Mouse (Mus musculus): ENCODE results near the gene Pes1. TPM values are rescaled to one million over a fixed set of nuclear protein-coding genes. Genes with fewer than 3 reads are reported as not detected.

Pes1 gene
- polyA plus RNA-seq (2016; fragmentation: Nextera tagmentation; extraction: Ambion mirVana) = 69.7 and 73.4 TPM in 2 replicates

DNA sequence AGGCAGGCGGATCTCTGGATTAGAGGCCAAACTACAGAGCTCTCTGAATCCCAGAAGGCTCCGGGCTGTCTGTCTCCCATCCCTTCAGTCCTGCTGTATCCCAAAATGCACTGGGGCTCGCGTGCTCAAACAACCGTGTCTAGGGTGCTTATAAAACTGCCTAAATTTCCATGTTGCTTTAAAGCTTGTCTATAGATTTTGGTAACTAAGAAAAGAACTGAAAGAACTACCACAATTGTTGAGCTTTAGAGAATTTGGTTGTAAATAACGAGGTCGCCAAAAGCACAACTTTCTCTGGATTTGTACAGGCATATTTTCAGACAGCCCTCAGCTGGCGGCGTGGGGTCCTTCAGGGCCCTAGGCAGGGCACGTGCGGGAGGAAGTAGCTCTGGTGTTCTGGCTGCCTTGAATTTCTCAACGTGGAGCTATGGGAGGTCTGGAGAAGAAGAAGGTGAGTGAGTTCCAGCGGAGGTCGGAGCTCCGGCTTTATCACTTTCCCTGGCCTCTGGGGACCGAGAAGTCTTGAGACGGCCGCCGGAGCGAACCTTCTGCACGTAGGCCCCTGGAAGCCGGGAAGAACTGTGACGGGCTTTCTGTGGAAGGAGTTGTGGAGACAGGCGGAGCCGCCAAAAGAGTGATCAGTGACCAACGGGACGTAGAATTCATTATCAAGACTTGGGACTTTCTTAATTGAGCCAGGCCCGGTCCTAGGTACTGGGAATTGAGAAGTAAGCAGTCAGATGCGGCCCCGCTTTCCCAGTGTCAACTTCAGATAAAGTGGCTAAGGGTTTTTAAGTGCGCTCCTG is at the start of gene Pes1:
Pes1 (plus strand) TSS at position 366 of the 806 bp plus-strand sequence.
- H3K27ac ChIP-seq = 0 out of 2 replicates have a peak within 1 kb of the TSS, but pooled peaks have one; percentile 48
- peaks cover 21% of the 10 kb centered on the region for H3K4me1 ChIP-seq
- H3K27me3 ChIP-seq = no peaks in the 10 kb centered on the region
- H3K4me3 ChIP-seq = peak within 1 kb of the TSS; percentile 85
- WGBS = under 1% methylated on average over 31 of the region's 31 CpGs
- H3K36me3 ChIP-seq = peaks cover 8% of the 10 kb centered on the region; the same call in 1 of the 2 replicates
- peak; percentile 95 for ATAC-seq (ENCODE audit: low FRiP score)
- peak within 1 kb of the TSS; percentile 89 for H3K9ac ChIP-seq
- H3K4me2 ChIP-seq (replicated peaks) = peak within 1 kb of the TSS; percentile 78
- no peaks in the 10 kb centered on the region for H3K9me3 ChIP-seq (replicated peaks)

DNA sequence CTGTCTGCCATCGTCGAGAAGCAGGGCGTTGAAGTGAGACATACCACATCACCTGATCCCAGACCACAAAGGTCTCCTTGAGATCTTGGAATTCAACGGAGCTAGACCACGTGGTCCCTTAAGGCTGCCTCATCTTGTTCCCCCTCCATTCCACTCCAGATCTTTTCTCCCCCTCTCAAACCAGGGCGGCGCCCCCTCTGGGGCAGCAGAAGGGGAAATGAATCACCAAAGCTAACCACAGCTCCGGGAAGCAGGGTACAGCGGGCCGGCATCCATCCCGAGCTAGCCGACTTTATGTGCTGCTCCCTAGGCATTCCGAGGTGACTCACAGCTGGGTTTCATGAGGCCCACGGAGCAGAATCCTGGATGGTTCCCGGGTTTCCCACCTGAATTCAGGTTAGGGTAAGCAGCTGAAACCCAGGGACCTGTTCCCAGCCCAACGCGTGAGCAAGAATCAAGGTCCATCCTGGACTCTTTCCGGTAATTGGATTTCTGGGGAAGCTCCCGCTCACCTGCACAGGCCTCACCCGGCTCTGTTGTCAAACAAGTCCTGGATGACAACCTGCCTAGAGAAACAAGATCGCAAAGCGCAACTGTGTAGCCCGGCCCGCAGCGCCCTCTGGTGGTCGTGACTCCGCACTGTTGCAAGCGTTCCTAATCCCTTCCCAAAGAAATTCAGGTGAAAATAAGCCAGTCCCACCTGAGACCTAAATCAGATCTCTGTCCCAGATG is 49.5 kb upstream of the Pes1 start, which contains the start of gene Slc35e4:
Slc35e4 (minus strand) TSS at position 556 of the 732 bp plus-strand sequence.
- H3K27me3 ChIP-seq = peaks cover 11% of the 10 kb centered on the region
- no peaks in the 10 kb centered on the region for H3K36me3 ChIP-seq
- H3K27ac ChIP-seq = peak within 1 kb of the TSS; percentile 66
- under 1% methylated on average over 28 of the region's 28 CpGs for WGBS
- H3K4me3 ChIP-seq = peak within 1 kb of the TSS; percentile 63
- peak within 1 kb of the TSS; percentile 71 for H3K4me2 ChIP-seq (replicated peaks)
- peak within 1 kb of the TSS; percentile 75 for H3K9ac ChIP-seq
- peak; percentile 64 for ATAC-seq (ENCODE audit: low FRiP score)
- peaks cover 34% of the 10 kb centered on the region for H3K4me1 ChIP-seq
- no peaks in the 10 kb centered on the region for H3K9me3 ChIP-seq (replicated peaks)

DNA sequence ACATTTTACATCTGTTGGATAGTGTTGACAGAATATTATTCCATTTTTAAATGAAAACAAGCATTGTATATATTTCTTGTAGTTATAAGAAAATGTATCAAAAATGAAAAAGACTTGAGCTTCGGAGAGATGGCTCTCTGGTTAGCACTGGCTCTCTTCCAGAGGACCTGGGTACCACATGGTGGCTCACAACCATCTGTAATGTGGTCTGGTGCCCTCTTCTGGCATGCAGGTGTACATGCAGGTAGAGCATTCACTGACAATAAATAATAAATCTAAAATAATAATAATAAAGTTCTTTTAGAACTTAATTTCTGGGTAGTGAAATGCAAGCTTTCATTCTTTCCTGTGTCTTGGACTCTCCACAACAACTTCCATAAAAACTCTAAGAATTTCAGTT is 45.0 kb upstream of the Pes1 start:
- no peak for ATAC-seq (ENCODE audit: low FRiP score)
- no peak overlapping the region for H3K4me3 ChIP-seq
- no peak overlapping the region for H3K4me2 ChIP-seq (replicated peaks)
- 53% methylated on average over 1 of the region's 1 CpGs for WGBS
- no peaks in the 10 kb centered on the region for H3K9me3 ChIP-seq (replicated peaks)
- H3K27me3 ChIP-seq = no peaks in the 10 kb centered on the region
- peaks cover 13% of the 10 kb centered on the region; the same call in 1 of the 2 replicates for H3K36me3 ChIP-seq
- 0 out of 2 replicates have a peak, but pooled peaks cover 3% of the 10 kb centered on the region for H3K4me1 ChIP-seq
- no peak overlapping the region for H3K9ac ChIP-seq
- no peak overlapping the region for H3K27ac ChIP-seq

DNA sequence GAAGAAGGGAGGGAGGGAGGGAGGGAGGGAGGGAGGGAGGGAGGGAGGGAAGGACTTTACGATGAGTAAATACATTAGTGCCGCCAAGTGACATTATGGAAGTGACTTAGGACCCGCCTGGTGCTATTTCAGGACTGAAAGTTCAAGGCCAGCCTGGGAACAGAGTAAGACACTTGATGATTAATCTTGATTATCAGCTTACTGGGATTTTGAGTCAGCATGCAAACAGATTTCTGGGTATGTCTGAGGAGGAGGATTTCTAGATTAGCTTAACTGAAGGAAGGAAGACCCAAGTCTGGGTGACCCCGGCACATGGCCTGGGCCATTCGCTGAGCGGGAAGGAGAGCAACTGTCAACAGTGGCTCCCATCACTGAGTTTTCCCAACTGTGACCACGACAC is 43.3 kb upstream of the Pes1 start:
- Histone ChIP-seq H3K4me2 (replicated peaks) (no peak overlapping the region), H3K4me3 (no peak overlapping the region), H3K9me3 (replicated peaks) (no peaks in the 10 kb centered on the region), H3K27me3 (no peaks in the 10 kb centered on the region), H3K4me1 (no peaks in the 10 kb centered on the region), H3K27ac (no peak overlapping the region), H3K9ac (no peak overlapping the region), H3K36me3 (peaks cover 20% of the 10 kb centered on the region; the same call in 1 of the 2 replicates)
- 90% methylated on average over 7 of the region's 7 CpGs for WGBS
- no peak for ATAC-seq (ENCODE audit: low FRiP score)

DNA sequence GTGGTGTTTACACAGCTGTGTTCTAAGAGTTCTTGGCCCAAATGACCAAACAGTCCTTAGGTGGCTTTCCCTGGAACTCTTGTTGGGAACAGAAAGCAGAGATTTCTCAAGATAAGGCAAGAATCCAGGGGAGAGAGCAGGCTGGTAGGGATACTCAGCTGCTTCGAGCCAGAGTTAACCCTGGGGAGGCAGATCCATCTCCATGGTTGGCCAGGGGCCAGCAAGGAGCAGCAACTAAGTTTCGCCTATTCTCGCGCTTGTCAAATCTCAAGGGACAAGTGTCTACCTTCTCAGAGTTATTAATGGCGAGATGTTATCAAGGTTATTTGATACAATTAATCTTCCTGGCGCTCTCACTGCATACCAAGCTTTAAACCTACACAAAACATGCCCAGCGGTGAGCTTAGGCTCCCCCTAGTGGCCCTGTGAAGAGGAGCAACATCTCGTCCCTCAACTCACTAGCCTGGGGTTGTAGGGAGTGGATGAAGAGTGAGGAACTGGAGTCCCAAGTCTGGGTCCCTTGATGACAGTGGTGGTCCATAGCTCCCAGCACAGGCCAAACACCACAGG is 42.4 kb upstream of the Pes1 start:
- ATAC-seq (ENCODE audit: low FRiP score) = no peak
- WGBS = 35% methylated on average over 8 of the region's 8 CpGs
- H3K4me3 ChIP-seq = no peak overlapping the region
- no peak overlapping the region for H3K9ac ChIP-seq
- H3K4me2 ChIP-seq (replicated peaks) = no peak overlapping the region
- H3K27me3 ChIP-seq = no peaks in the 10 kb centered on the region
- no peaks in the 10 kb centered on the region for H3K9me3 ChIP-seq (replicated peaks)
- H3K27ac ChIP-seq = no peak overlapping the region
- no peaks in the 10 kb centered on the region for H3K4me1 ChIP-seq
- H3K36me3 ChIP-seq = peaks cover 20% of the 10 kb centered on the region; the same call in 1 of the 2 replicates

DNA sequence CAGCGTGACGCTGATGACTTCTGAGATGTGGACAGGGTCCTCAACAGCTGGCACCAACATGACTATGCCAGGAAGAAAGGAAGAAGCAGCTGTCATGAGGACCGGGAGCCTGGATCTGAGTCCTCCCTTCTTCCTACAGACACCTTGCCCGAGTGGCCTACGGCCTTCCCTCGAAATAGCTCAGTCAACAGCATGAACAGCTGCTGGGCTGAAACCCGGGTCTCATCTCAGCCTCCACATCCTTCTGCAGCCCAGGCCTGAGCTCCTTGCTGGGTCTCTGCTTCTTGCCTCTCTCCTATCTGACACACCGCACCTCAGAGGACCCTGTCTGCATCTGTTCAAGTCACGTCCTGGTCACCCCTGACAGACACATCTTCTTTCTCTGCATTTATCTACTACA is 41.7 kb upstream of the Pes1 start:
- Histone ChIP-seq H3K27ac (no peak overlapping the region), H3K9me3 (replicated peaks) (no peaks in the 10 kb centered on the region), H3K4me3 (no peak overlapping the region), H3K4me1 (no peaks in the 10 kb centered on the region), H3K9ac (no peak overlapping the region), H3K36me3 (peaks cover 20% of the 10 kb centered on the region; the same call in 1 of the 2 replicates), H3K4me2 (replicated peaks) (no peak overlapping the region), H3K27me3 (no peaks in the 10 kb centered on the region)
- 92% methylated on average over 9 of the region's 9 CpGs for WGBS
- no peak for ATAC-seq (ENCODE audit: low FRiP score)

DNA sequence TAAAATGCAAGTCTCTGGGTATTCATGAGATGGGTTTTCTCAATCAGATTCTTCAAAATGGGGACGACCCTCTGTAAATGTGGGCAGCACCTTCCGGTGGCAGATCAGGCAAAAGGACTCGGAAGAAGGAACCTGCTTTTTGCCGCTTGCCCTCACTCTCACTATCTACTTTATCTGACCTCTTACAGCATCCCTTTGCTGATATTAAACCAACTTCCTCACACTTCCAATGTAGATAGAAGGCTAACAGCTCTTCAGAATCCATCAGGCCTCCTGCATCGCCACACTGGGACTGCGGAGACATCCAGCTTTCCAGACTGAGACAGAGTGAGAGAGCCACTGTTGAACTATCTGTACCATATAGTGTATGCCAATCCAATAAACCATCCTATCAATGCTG is 41.0 kb upstream of the Pes1 start:
- Histone ChIP-seq H3K36me3 (peaks cover 20% of the 10 kb centered on the region; the same call in 1 of the 2 replicates), H3K9me3 (replicated peaks) (no peaks in the 10 kb centered on the region), H3K9ac (no peak overlapping the region), H3K27me3 (no peaks in the 10 kb centered on the region), H3K27ac (no peak overlapping the region), H3K4me3 (no peak overlapping the region), H3K4me2 (replicated peaks) (no peak overlapping the region), H3K4me1 (no peaks in the 10 kb centered on the region)
- 98% methylated on average over 6 of the region's 6 CpGs for WGBS
- ATAC-seq (ENCODE audit: low FRiP score) = no peak

DNA sequence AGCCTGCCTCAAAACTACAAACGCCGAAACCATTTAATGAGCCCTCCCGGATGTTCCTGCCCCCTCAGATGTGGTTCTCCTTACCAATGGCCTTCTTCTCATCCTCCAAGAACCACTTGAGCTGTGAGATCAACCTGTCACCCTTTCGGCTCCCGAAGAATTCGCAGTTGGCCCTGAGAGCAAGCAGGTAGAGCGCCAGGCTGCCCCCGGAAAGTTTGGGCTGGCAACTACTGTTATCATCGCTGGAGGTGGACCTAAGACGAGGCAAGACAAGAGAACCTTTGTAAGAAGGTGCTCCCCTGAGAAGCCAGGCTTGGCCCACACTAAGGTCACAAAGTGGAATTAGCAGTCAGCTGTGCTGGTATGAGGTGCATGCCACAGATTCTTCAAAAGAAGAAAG is 37.9 kb upstream of the Pes1 start:
- no peak for ATAC-seq (ENCODE audit: low FRiP score)
- 95% methylated on average over 10 of the region's 10 CpGs for WGBS

DNA sequence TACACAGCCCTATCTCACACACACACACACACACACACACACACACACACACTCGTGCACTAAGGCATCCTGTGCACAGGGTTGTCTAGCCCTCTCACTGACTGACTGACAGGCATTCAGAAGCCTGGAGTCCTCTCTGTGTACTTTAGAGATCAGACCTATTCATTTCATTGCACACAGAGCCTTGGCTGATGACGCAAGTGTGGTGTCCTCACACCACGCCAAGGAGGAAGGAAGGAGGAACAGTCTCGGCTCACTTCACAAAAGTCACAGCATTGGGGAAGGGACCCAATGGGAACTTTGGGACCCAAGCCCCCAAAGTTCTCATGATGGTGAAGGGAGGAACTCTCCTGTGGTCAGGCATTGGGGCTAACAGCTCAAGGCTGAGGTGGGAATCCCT is 33.8 kb upstream of the Pes1 start:
- H3K9ac ChIP-seq = no peak overlapping the region
- no peak for ATAC-seq (ENCODE audit: low FRiP score)
- H3K27ac ChIP-seq = no peak overlapping the region
- H3K4me3 ChIP-seq = no peak overlapping the region
- H3K4me1 ChIP-seq = peaks cover 7% of the 10 kb centered on the region
- H3K36me3 ChIP-seq = no peaks in the 10 kb centered on the region
- H3K9me3 ChIP-seq (replicated peaks) = no peaks in the 10 kb centered on the region
- 85% methylated on average over 4 of the region's 4 CpGs for WGBS
- 0 out of 2 replicates have a peak, but pooled peaks cover 3% of the 10 kb centered on the region for H3K27me3 ChIP-seq
- H3K4me2 ChIP-seq (replicated peaks) = no peak overlapping the region

More for the DNA sequence above, 37.9 kb upstream of the Pes1 start:
- H3K27ac ChIP-seq = no peak overlapping the region
- H3K9ac ChIP-seq = no peak overlapping the region
- peaks cover 1% of the 10 kb centered on the region for H3K4me1 ChIP-seq
- H3K9me3 ChIP-seq (replicated peaks) = no peaks in the 10 kb centered on the region
- no peak overlapping the region for H3K4me3 ChIP-seq
- no peak overlapping the region for H3K4me2 ChIP-seq (replicated peaks)
- H3K27me3 ChIP-seq = no peaks in the 10 kb centered on the region
- H3K36me3 ChIP-seq = peaks cover 20% of the 10 kb centered on the region; the same call in 1 of the 2 replicates

DNA sequence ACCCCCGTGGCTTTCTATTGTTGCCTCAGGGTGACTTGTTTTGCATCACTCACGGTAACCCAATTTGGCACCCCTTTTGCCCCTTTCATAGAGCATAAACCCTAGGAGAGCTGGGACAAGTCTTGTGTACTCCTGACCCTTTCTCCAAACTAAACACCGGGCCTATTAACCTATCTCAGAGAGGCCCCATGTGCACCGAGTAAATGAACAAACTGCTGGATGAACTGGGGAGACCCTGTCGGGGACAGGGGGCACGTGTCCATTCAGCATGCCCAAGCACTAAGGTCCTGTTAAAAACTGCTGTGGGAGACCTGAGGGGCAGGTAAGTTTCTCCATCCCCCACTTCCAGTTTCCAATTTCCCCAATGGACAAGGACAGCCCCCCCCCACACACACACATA is 32.8 kb upstream of the Pes1 start:
- no peaks in the 10 kb centered on the region for H3K36me3 ChIP-seq
- peaks cover 7% of the 10 kb centered on the region for H3K4me1 ChIP-seq
- H3K4me3 ChIP-seq = peak overlapping the region; percentile 50
- H3K9ac ChIP-seq = peak overlapping the region; percentile 67
- peak overlapping the region; percentile 84 for H3K4me2 ChIP-seq (replicated peaks)
- H3K27me3 ChIP-seq = 0 out of 2 replicates have a peak, but pooled peaks cover 3% of the 10 kb centered on the region
- no peaks in the 10 kb centered on the region for H3K9me3 ChIP-seq (replicated peaks)
- 34% methylated on average over 6 of the region's 6 CpGs for WGBS
- no peak for ATAC-seq (ENCODE audit: low FRiP score)
- H3K27ac ChIP-seq = no peak overlapping the region

DNA sequence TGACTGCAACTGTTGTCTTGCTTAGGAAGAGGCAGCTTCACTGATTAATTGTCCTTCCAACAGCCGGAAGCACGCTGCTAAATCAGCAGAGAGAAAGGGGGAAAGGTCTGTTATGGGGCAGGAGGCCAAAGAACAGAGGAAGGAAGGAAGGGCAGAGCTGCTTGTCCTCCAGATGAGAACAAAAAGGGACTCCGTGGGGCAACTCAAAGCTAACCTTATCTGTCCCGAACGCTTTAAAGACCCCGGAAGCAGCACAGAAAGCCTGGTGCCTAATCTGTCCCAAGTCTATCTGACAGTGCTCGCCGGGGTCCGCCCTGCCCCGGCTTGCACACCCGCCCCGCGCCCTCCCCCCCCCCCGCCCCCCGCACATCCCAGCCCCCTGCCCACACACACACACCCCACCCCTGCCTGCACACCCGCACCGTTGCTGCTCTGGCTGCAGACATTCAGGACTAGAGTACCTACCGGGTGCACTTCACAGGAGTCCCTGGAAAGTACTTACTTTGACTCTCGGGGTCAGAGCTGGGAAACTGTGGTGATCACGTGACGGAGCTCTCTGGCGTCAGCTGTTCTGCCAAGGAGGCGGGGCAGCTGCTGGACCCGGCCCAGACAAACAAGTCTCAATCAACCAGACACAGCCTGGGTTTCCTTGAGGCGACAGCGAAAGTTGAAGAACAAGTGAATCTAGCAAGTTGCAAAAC is 32.1 kb upstream of the Pes1 start, which contains the start of gene Tcn2:
Tcn2 (minus strand) TSS at position 649 of the 701 bp plus-strand sequence.
- Histone ChIP-seq H3K4me1 (peaks cover 7% of the 10 kb centered on the region), H3K36me3 (no peaks in the 10 kb centered on the region), H3K9me3 (replicated peaks) (no peaks in the 10 kb centered on the region), H3K27me3 (0 out of 2 replicates have a peak, but pooled peaks cover 3% of the 10 kb centered on the region), H3K4me2 (replicated peaks) (peak within 1 kb of the TSS; percentile 84), H3K9ac (peak within 1 kb of the TSS; percentile 67), H3K27ac (no peak within 1 kb of the TSS), H3K4me3 (peak within 1 kb of the TSS; percentile 50)
- under 1% methylated on average over 23 of the region's 26 CpGs for WGBS
- peak; percentile 83 for ATAC-seq (ENCODE audit: low FRiP score)

Data from hindbrain, embryonic 12.5 days (tissue).